Comparison of ENCODE assay signal across 18 mouse cellular contexts in genomic region chr10:67383352-67383751, GRCm38 (mm10).
"Had no signal": no experiment of that assay in that cellular context is flagged by ENCODE, and none has a peak within 500 bp of the region (broad histone marks: within the 10 kb centered on the region; RNA-seq: fewer than 3 reads in every experiment).

No protein-coding gene starts in this region.

- DNase-seq: liver, postnatal 0 days; lung, adult 2 months; lung, postnatal 14 days; lung, postnatal 36 days; midbrain, embryonic 14.5 days; right cerebral cortex, postnatal 14 days; thymus, adult 2 months; thymus, postnatal 25 days; thymus, postnatal 4 days had no signal

- H3K9me3 ChIP-seq: lung, embryonic 15.5 days; midbrain, embryonic 12.5 days; neural tube, embryonic 12.5 days; stomach, embryonic 15.5 days had no signal

- H3K4me1 ChIP-seq: lung, embryonic 15.5 days; megakaryocyte, embryonic 14.5 days; midbrain, embryonic 12.5 days; neural tube, embryonic 12.5 days; stomach, embryonic 15.5 days had no signal

- H3K4me3 ChIP-seq: lung, embryonic 15.5 days; megakaryocyte, embryonic 14.5 days; midbrain, embryonic 12.5 days; neural tube, embryonic 12.5 days; stomach, embryonic 15.5 days had no signal

- H3K36me3 ChIP-seq: lung, embryonic 15.5 days; midbrain, embryonic 12.5 days; neural tube, embryonic 12.5 days; stomach, embryonic 15.5 days had no signal

- H3K9ac ChIP-seq: liver, postnatal 0 days; lung, embryonic 15.5 days; midbrain, embryonic 12.5 days; neural tube, embryonic 12.5 days; stomach, embryonic 15.5 days had no signal

- H3K27me3 ChIP-seq: lung, embryonic 15.5 days; megakaryocyte, embryonic 14.5 days; midbrain, embryonic 12.5 days; neural tube, embryonic 12.5 days; stomach, embryonic 15.5 days had no signal

- H3K4me2 ChIP-seq: lung, embryonic 15.5 days; midbrain, embryonic 12.5 days; neural tube, embryonic 12.5 days; stomach, embryonic 15.5 days had no signal

- H3K27ac ChIP-seq: lung, embryonic 15.5 days; macrophage; midbrain, embryonic 12.5 days; neural tube, embryonic 12.5 days; stomach, embryonic 15.5 days; stomach, postnatal 0 days had no signal

- ATAC-seq: liver, postnatal 0 days; lung, postnatal 0 days; midbrain, embryonic 16.5 days had no signal
